Mouse (Mus musculus) ES-E14 (cell line): Measurements from ENCODE around the gene Atl2. TPM values are rescaled to one million over a fixed set of nuclear protein-coding genes. Genes with fewer than 3 reads are reported as not detected.
A peak's percentile ranks its signal among the peaks of the same experiment; 100 is the strongest.

Experiments used
- DNase-seq: peaks from one replicate; pipeline ENCODE4 v3.0.0-alpha.2; 2013; ENCODE audit warnings: low read depth, low spot score
- H3K27ac ChIP-seq: 2 replicates; pipeline ENCODE4 v1.5.1; 2012; ENCODE audit warnings: low read depth, mild to moderate bottlenecking, low read length, moderate library complexity, mixed read lengths; ENCODE audit not compliant: poor library complexity, insufficient read depth, severe bottlenecking
- H3K36me3 ChIP-seq: 2 replicates; pipeline ENCODE4 v1.6.1; 2012; ENCODE audit warnings: mild to moderate bottlenecking, low read length, moderate library complexity, mixed read lengths; ENCODE audit not compliant: control insufficient read depth, poor library complexity, insufficient read depth, severe bottlenecking
- H3K4me1 ChIP-seq, 2 experiments: fragments of 150-350 bp in 1 of 2; sonication (generic) in 1 of 2; 2 replicates each; pipeline ENCODE4 v1.6.1; 2012; ENCODE audit warnings: low read length in 2 of 2, mild to moderate bottlenecking in 1 of 2, mixed read lengths in 1 of 2; ENCODE audit not compliant: control insufficient read depth in 2 of 2, insufficient read depth in 2 of 2, poor library complexity in 1 of 2
- H3K4me3 ChIP-seq, 2 experiments: fragments of 150-350 bp in 1 of 2; sonication (generic) in 1 of 2; 2 replicates each; pipeline ENCODE4 v1.5.1; 2012; ENCODE audit warnings: low read length in 2 of 2, low read depth in 1 of 2, mild to moderate bottlenecking in 1 of 2, mixed read lengths in 1 of 2; ENCODE audit not compliant: insufficient read depth in 1 of 2, poor library complexity in 1 of 2, severe bottlenecking in 1 of 2
- H3K9ac ChIP-seq: 2 replicates; pipeline ENCODE4 v1.6.1; 2012; ENCODE audit warnings: low read depth, mild to moderate bottlenecking, low read length, mixed read lengths; ENCODE audit not compliant: poor library complexity, insufficient read depth, severe bottlenecking
- H3K9me3 ChIP-seq: fragments of 150-350 bp; sonication (generic); 2 replicates; pipeline ENCODE4 v1.6.1; 2012; ENCODE audit warnings: low read depth, mild to moderate bottlenecking, low read length; ENCODE audit not compliant: control insufficient read depth, insufficient read depth
- CHD2 ChIP-seq: IDR thresholded peaks from 2 replicates; pipeline ENCODE4 v1.6.1; 2014; ENCODE audit warnings: mild to moderate bottlenecking, low read depth, low read length, inconsistent platforms
- HCFC1 ChIP-seq: IDR thresholded peaks from 2 replicates; pipeline ENCODE4 v1.6.1; 2012; ENCODE audit warnings: low read length, inconsistent platforms, borderline replicate concordance; ENCODE audit not compliant: insufficient read depth
- MAFK ChIP-seq: IDR thresholded peaks from 2 replicates; pipeline ENCODE4 v1.6.1; 2014; ENCODE audit warnings: mild to moderate bottlenecking, low read depth, low read length, inconsistent platforms; ENCODE audit not compliant: insufficient read depth
- ZC3H11A ChIP-seq: IDR thresholded peaks from 2 replicates; pipeline ENCODE4 v1.6.1; 2012; ENCODE audit warnings: low read depth, mild to moderate bottlenecking, inconsistent platforms, low read length, borderline replicate concordance
- ZNF384 ChIP-seq: IDR thresholded peaks from 2 replicates; pipeline ENCODE4 v1.6.1; 2012; ENCODE audit warnings: low read depth, low read length, inconsistent platforms
- in situ Hi-C, 2 experiments: fragments of 600-800 bp; cut with MboI; formaldehyde crosslinking; loops; one replicate each; pipeline ENCODE4 v1.15.1; 2025; ENCODE audit warnings: low sequenced_read_pairs in 2 of 2, inconsistent platforms in 1 of 2; ENCODE audit not compliant: unreplicated experiment in 2 of 2
- total RNA-seq: library from RNA; depleted of rRNA; stranded (reverse); fragments of 300-350 nt; gene quantifications from 2 replicates; pipeline ENCODE4 v1.2.3, GENCODE M21; 2012

The Atl2 gene
- total RNA-seq, 1 experiment: 44.4 TPM

DNA sequence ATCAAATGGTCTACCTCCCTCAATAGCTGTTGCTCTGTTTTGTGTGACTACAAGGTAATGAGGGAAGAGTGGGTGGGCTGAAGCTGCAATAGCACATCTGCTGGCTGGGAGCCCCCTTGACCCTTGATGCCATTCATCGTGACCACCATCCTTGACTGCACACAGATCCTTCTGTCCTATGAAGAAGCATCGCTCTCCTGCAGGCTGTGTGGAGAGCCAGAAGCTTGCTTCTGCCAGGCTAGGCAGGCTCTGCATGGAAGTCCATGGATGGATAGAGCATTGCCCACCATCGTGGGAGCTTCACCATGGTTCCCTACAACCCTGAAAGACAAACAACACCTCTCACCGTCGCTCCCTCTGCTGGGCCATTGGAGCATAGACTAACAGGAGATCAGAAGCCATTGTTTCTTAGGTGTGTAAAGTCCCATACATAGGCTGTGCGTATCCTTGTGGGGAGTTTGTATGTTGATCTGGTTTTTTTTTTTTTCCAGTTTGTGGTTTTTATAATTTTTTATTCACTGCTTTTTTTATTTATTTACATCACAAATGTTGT lies 69.4 kb downstream of the Atl2 start:
- no peak overlapping the region for H3K9ac ChIP-seq
- H3K9me3 ChIP-seq: no peaks in the 10 kb centered on the region
- in situ Hi-C loops: loop anchor here in 1 of 2 experiments (10.0 to 25.0 kb wide), 2 partner anchors 142 to 714 kb away; no protein-coding TSS in a partner anchor

DNA sequence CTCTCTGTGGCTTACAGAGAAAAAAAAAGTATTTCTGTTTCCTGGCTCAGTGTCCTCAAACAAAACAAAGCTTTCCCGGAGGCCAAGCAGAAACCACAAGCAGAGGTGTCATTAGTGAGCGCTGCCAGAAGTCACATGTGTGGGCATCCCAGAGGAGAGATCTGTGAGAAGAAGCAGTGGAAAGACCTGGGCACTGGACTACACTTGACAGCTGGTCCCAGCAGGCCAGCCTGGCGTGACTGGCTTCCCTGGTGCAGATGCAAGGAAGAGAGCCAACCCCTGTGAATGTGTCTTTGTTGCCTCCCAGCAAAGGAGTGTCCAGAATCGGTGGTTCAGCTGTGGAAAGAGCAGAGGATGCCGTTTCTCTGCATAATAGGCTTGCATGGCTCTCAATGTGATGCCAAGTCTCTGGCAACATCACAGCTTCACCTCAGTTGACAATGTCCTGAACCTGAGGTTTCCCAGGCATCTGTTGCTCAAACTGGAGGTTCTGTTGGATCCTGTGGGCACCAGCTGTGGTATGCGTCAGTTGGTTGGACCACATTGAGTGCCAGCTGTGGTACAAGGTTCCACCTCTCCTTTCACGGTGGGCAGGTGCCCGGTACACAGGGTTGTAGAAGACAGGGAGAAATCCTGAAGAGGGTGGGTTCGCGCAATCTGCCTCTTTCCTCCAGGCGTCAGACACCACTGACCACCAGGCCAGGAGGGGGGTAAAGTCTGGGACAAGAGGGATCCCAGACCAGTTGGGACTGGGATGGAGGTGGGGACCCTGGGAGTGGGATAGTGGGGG lies 70.5 kb downstream of the Atl2 start:
- no peaks in the 10 kb centered on the region for H3K4me1 ChIP-seq
- no peak for DNase-seq
- H3K9ac ChIP-seq: no peak overlapping the region
- TF ChIP-seq ZC3H11A (no peak), MAFK (no peak), HCFC1 (no peak), ZNF384 (no peak), CHD2 (no peak)
- in situ Hi-C loops: loop anchor here in 1 of 2 experiments (10.0 to 25.0 kb wide), 2 partner anchors 141 to 713 kb away; no protein-coding TSS in a partner anchor
- no peak overlapping the region for H3K4me3 ChIP-seq
- H3K36me3 ChIP-seq: no peaks in the 10 kb centered on the region
- H3K27ac ChIP-seq: no peak overlapping the region
- H3K9me3 ChIP-seq: no peaks in the 10 kb centered on the region

More for the DNA sequence above, 69.4 kb downstream of the Atl2 start:
- Histone ChIP-seq H3K36me3 (no peaks in the 10 kb centered on the region), H3K4me1 (no peaks in the 10 kb centered on the region), H3K4me3 (no peak overlapping the region), H3K27ac (no peak overlapping the region)
- peak; percentile 26 for DNase-seq
- TF ChIP-seq CHD2: no peak
- TF ChIP-seq ZNF384: no peak
- TF ChIP-seq ZC3H11A: 0 out of 2 replicates have a peak, but pooled peaks have one; percentile 34
- TF ChIP-seq HCFC1: no peak

DNA sequence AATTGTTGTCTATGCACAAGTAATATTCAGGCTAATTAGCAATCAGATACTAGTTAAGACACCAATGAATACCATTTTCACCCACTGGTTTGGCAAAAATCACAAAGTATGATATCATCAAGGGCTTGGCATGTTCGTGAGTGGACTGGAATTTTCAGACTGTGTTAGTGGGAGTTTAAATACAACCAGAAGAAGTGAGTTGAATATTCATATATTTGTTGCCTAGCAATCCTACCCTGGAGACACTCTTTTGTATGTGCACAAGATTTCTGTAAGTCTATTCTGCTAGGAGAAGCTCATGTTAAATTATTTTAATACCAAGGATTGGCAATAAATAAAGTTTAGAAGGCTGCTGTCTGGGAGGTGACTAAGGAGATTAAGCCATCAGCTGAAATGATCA lies 71.5 kb downstream of the Atl2 start:
- TF ChIP-seq ZC3H11A (no peak), HCFC1 (no peak), MAFK (no peak), ZNF384 (no peak), CHD2 (no peak)
- no peaks in the 10 kb centered on the region for H3K9me3 ChIP-seq
- H3K36me3 ChIP-seq: no peaks in the 10 kb centered on the region
- H3K4me3 ChIP-seq: no peak overlapping the region
- no peak overlapping the region for H3K27ac ChIP-seq
- DNase-seq: no peak
- no peak overlapping the region for H3K9ac ChIP-seq
- in situ Hi-C loops: loop anchor here in 1 of 2 experiments (10.0 kb wide), 1 partner anchor 140 kb away; no protein-coding TSS in a partner anchor
- no peaks in the 10 kb centered on the region for H3K4me1 ChIP-seq

DNA sequence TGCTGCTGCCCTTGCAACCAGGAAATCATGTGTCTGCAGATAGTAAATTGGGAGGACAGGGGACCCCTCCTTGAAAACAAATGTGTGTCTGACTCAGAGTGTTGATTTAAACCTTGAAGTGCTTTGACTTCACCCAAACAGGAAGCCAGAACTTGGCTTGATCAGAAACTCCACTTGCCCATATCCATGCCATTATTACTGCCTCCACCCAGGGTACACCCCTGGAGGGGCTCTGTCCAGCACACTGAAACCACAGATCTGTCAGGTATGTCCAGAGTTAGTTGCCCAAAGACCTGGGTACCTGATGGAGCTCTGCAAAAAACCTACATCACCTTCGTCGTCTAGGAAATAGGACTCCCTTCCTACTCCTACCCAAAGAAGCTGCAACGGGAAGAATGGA lies 77.0 kb downstream of the Atl2 start:
- TF ChIP-seq ZC3H11A (no peak), HCFC1 (no peak), ZNF384 (no peak), MAFK (no peak), CHD2 (no peak)
- Histone ChIP-seq H3K4me1 (0 out of 4 replicates have a peak, but pooled peaks cover 0 to 2% of the 10 kb centered on the region in 2 experiments), H3K9me3 (no peaks in the 10 kb centered on the region), H3K27ac (no peak overlapping the region), H3K4me3 (no peak overlapping the region), H3K9ac (no peak overlapping the region), H3K36me3 (no peaks in the 10 kb centered on the region)
- no peak for DNase-seq
- in situ Hi-C loops: no loop called here

DNA sequence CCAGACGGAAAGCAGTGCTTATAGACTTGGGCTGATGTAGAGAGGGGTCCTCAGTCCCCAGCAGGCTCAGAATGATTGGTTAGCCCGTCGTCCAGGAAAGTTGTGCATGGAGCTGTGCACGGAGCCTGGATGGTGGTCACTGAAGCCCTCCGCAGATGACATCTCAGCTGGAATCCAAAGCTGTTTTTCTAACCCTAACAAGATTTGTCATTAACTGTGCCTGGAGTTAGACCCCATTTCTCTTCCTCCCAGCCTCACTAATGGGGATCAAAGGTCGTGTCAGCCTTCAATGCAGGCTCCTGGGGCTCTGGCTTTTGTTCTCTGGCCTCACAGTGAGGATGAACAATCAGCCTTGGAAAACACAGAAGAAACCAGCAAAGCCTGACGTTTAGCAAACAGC lies 77.9 kb downstream of the Atl2 start:
- no peak overlapping the region for H3K27ac ChIP-seq
- H3K9ac ChIP-seq: no peak overlapping the region
- no peaks in the 10 kb centered on the region for H3K36me3 ChIP-seq
- in situ Hi-C loops: no loop called here
- H3K4me1 ChIP-seq: 0 out of 4 replicates have a peak, but pooled peaks cover 0 to 2% of the 10 kb centered on the region in 2 experiments
- H3K4me3 ChIP-seq: no peak overlapping the region
- H3K9me3 ChIP-seq: no peaks in the 10 kb centered on the region
- DNase-seq: peak; percentile 6
- TF ChIP-seq HCFC1 (no peak), ZNF384 (no peak), CHD2 (no peak), ZC3H11A (no peak), MAFK (no peak)
